Mouse (Mus musculus) ES-CJ7 (cell line): ENCODE measurements around the gene Apobec1.
"Not testable (repeated sequence)": the region's sequence is repeated elsewhere in the genome, so short reads cannot be mapped to it uniquely, and the experiment has no call there.

Source experiments
- DNase-seq: peaks from one replicate; pipeline ENCODE4 v3.0.0; 2011; ENCODE audit warnings: low read depth, low spot score

Apobec1 gene

GRCm38 (mm10) chr6:122605483-122605882, 3.2 kb upstream of the Apobec1 start:
- peak; percentile 93 for DNase-seq

- DNase-seq = no peak
Observed at GRCm38 (mm10) chr6:122604260-122604659, 2.0 kb upstream of the Apobec1 start.

- no peak for DNase-seq
Observed at GRCm38 (mm10) chr6:122602992-122603322, 713 bp upstream of the Apobec1 start.

GRCm38 (mm10) chr6:122601615-122602014, 629 bp downstream of the Apobec1 start:
- DNase-seq = no peak

- no peak for DNase-seq
Observed at GRCm38 (mm10) chr6:122601031-122601430, 1.2 kb downstream of the Apobec1 start.

GRCm38 (mm10) chr6:122600066-122600646, 2.1 kb downstream of the Apobec1 start:
- no peak for DNase-seq

GRCm38 (mm10) chr6:122599054-122599737, 3.0 kb downstream of the Apobec1 start:
- no peak for DNase-seq

- no peak for DNase-seq
Observed at GRCm38 (mm10) chr6:122598436-122598835, 3.8 kb downstream of the Apobec1 start.

- DNase-seq = no peak
Observed at GRCm38 (mm10) chr6:122598014-122598413, 4.2 kb downstream of the Apobec1 start.

GRCm38 (mm10) chr6:122596608-122597007, 5.6 kb downstream of the Apobec1 start:
- DNase-seq = no peak

- DNase-seq = peak; percentile 80
Observed at GRCm38 (mm10) chr6:122595637-122596036, 6.6 kb downstream of the Apobec1 start.

GRCm38 (mm10) chr6:122592905-122593304, 9.3 kb downstream of the Apobec1 start:
- DNase-seq = peak; percentile 63

GRCm38 (mm10) chr6:122591027-122591758, 11.1 kb downstream of the Apobec1 start:
- peak; percentile 84 for DNase-seq

GRCm38 (mm10) chr6:122579086-122579485, 23.2 kb downstream of the Apobec1 start:
- no peak for DNase-seq

- DNase-seq = no peak
Observed at GRCm38 (mm10) chr6:122577030-122577429, 25.2 kb downstream of the Apobec1 start.

- not testable (repeated sequence) for DNase-seq
Observed at GRCm38 (mm10) chr6:122575037-122575436, 27.2 kb downstream of the Apobec1 start.

GRCm38 (mm10) chr6:122571617-122571959, 30.7 kb downstream of the Apobec1 start:
- DNase-seq = no peak

- no peak for DNase-seq
Observed at GRCm38 (mm10) chr6:122570695-122571616, 31.3 kb downstream of the Apobec1 start.

GRCm38 (mm10) chr6:122569762-122570161, 32.5 kb downstream of the Apobec1 start:
- DNase-seq = no peak

GRCm38 (mm10) chr6:122569113-122569512, 33.1 kb downstream of the Apobec1 start:
- no peak for DNase-seq

- DNase-seq = peak; percentile 28
Observed at GRCm38 (mm10) chr6:122565070-122565784, 37.0 kb downstream of the Apobec1 start.
